Mouse (Mus musculus) ES-Bruce4 (cell line): ENCODE measurements around the gene Fat2.

Experiments used
- CTCF ChIP-seq: IDR thresholded peaks from one replicate; pipeline ENCODE4 v1.8.1; 2011; ENCODE audit warnings: low read depth, low read length
- POLR2A ChIP-seq: IDR thresholded peaks from one replicate; pipeline ENCODE4 v1.8.1; 2011; ENCODE audit warnings: low read length; ENCODE audit not compliant: insufficient read depth

DNA sequence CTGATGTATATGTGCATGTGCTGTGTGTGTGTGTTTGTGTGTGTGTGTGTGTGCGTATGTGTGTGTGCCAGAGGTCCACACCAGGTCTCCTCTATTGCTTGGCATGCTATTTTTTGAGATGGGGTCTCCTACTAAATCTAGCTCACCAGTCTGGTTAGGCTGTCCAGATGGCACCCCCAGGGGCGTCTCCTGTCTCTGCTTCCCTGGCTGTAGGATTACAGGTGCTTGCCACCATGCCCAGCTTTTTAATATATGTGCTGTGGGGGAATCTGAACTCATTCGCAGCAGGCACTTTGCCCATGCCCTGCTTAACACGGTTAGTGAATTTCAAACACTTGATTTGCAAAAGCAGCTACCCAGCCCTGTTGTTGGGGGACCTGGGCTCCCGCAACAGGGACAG is 29.5 kb upstream of the Fat2 start:
- TF ChIP-seq POLR2A (no peak), CTCF (no peak)
